Mouse (Mus musculus): ENCODE measurements around the gene Timp2. TPM values are rescaled to one million over a fixed set of nuclear protein-coding genes. Genes with fewer than 3 reads are reported as not detected.
A peak's percentile ranks its signal among the peaks of the same experiment; 100 is the strongest.
"Not testable (repeated sequence)": the region's sequence is repeated elsewhere in the genome, so short reads cannot be mapped to it uniquely, and the experiment has no call there.

Timp2 gene
- 10 to 100 TPM; 73.9 to 99.6 (median 87.5) TPM for total RNA-seq (2022)

DNA sequence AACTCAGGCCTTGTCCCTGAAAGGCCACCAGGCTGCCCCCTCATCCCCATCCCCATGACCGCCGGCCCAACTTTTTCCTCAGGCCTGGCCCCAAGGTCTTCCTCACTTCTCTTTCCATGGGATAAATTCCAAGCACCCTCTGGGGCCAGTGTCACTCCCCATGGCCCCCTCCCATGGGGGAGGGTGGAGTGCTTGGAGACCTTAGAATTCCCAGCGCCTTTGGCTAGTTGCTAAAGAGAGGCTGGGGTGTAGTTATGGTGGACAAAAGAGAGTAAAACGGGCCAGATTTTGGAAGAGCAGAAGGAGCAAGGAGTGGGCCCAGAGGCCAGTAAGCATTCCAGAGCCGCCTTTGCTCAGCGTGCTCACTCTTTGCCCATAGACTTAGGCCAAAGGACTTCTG lies at the start of gene Timp2:
Gene Timp2 (minus strand): TSS at position 101 of the 400 bp plus-strand sequence.
- DNase-seq (ENCODE audit: low spot score) = no peak

- DNase-seq (ENCODE audit: low spot score) = no peak
Measured at GRCm38 (mm10) chr11:118405311-118405710, 49.8 kb upstream of the Timp2 start.

GRCm38 (mm10) chr11:118403951-118404899 lies 48.7 kb upstream of the Timp2 start:
- no peak for DNase-seq (ENCODE audit: low spot score)

DNA sequence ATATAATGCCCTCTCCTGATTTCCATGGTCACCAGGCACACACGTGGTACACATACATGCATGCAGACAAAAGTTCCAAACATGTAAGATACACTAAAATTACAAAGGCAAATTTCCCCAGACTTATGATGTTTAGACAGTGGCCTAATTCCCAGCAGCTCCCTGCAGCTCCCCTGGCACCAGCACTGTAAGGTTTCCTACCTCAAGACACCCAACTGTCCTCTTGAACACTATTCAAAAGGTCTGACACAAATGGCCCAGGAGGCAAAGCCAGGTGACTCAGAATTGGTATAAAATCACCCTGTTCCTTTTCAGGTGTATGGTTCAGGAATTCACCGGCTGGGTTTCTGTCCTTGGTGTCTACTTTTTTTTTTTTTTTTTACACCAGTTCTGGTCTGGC lies 47.6 kb upstream of the Timp2 start:
- DNase-seq (ENCODE audit: low spot score) = no peak

- DNase-seq (ENCODE audit: low spot score) = peak; percentile 84
Measured at GRCm38 (mm10) chr11:118401760-118402280, 46.3 kb upstream of the Timp2 start, which contains the start of gene Lgals3bp. Lgals3bp (minus strand) TSS chr11:118402092.

DNA sequence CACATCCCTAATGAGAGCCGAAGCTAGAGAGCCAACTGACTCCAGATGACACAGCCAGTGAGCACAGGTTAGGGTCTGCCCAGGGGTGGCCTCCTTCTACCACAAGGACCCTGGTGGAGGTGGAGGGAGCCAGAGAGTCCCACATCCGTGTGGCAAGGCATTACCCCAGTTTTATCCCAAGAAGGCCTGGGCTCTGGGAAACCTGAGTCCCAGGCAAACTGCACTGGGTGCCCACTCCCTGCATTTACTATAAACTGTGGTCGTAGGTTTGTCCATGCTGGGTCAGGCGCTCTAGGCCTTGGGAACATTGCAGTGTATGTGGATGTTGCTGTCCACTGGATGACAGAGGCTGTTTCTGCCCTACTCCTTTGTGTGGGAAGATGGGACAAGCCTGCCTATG lies 45.7 kb upstream of the Timp2 start:
- no peak for DNase-seq (ENCODE audit: low spot score)

GRCm38 (mm10) chr11:118400566-118400936 lies 45.0 kb upstream of the Timp2 start:
- peak; percentile 64 for DNase-seq (ENCODE audit: low spot score)

DNA sequence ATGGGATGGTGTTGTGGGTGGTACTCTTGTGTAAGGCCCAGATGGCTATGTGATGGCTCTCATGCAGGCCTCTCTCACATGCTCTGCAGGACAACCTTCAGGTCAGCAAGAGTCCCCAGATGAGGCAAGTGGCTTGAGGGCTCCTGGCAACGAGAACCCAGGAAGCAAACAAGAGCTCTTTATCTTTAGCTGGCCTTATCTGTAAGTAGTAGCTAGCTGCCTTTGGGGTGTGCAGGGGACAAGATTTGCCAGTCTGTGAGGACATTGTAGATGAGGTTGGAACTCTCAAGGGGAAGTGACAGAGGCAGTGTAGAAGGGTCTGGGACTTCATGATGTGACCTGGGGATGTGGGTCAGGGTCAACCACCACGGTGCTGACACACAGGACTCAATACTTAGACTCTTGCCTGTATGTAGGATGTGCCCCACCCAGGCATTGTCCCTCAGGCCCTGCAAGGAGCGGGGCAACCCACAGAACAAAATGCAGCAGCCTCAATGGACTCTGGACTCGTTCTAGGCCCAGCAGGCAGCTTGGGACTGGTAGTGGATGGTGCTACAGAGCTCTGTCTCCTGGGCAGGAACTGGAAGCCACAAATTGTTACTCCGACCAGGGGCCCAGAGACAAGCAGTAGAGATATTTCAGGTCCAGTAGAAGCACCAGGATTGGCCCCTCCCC lies 44.5 kb upstream of the Timp2 start:
- DNase-seq (ENCODE audit: low spot score) = no peak

DNA sequence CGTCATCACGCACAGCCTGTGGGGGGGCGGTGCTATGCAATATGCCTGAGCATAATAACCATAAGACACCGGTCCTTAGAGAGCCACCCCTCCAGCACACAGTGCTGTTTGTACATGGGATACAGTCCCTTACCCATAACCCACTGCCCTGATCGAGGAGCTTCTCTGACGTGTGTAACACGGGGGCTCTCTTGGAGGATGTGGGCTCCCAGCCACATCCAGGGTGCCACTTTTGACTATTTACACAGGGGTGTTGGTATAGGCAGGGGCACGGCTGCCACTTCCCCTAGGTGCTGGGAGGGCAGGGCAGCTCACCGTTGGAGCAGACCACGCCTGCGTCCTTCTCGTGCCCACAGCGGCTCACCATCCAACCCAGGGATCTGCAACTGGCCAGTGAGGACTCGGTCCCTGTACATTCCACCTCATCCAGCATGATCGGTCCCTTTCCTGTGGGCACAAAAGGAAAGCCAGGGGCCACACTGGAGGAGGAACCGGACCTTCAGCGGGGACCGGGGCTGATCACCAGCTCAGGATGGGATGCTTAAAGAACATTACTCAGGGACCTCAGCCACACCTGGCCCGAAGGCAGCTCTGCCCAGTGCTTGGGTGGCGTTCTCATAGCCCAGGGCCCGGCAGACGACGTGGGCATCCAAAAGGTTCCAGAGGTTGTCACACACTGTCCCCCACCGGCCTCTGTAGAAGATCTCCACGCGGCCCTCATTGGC lies 42.4 kb upstream of the Timp2 start:
- no peak for DNase-seq (ENCODE audit: low spot score)

DNA sequence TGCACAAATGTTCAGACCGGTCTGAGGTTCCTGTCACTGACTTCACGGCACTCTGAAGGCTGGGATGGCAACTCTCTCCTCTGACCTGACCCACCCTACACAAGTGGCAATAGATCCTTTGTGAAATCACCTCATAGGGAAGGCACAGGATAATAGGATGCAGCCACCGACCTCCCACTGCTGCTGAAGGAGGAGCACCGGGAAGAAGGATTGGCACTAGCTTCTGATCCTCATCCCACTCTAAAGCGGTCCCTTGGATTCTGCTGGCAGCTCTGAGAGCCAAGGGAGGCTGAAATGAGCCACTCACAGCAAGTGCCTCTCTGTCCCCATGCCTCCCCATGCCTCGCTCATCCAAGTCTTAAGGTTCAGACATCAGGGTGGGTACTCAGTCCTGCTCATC lies 39.0 kb upstream of the Timp2 start:
- no peak for DNase-seq (ENCODE audit: low spot score)

GRCm38 (mm10) chr11:118393991-118394390 lies 38.5 kb upstream of the Timp2 start:
- no peak for DNase-seq (ENCODE audit: low spot score)

- DNase-seq (ENCODE audit: low spot score) = not testable (repeated sequence)
Measured at GRCm38 (mm10) chr11:118387816-118388215, 32.3 kb upstream of the Timp2 start.

- peak; percentile 91 for DNase-seq (ENCODE audit: low spot score)
Measured at GRCm38 (mm10) chr11:118379251-118380009, 23.9 kb upstream of the Timp2 start.

GRCm38 (mm10) chr11:118378656-118379055 lies 23.1 kb upstream of the Timp2 start:
- no peak for DNase-seq (ENCODE audit: low spot score)

DNA sequence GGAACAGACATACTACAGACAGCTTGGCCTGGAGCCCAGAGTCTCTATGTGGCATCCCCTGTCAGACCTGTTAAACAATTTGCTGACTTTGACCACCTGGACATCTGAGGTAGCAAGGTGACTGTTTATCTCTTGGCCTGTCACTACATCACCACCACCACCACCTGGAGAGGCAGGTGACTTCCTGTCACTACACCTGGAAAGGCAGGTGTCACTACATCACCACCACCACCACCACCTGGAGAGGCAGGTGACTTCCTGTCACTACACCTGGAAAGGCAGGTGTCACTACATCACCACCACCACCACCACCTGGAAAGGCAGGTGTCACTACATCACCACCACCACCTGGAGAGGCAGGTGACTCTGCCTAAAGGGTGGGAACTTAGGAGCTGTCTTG lies 20.8 kb upstream of the Timp2 start:
- not testable (repeated sequence) for DNase-seq (ENCODE audit: low spot score)

DNA sequence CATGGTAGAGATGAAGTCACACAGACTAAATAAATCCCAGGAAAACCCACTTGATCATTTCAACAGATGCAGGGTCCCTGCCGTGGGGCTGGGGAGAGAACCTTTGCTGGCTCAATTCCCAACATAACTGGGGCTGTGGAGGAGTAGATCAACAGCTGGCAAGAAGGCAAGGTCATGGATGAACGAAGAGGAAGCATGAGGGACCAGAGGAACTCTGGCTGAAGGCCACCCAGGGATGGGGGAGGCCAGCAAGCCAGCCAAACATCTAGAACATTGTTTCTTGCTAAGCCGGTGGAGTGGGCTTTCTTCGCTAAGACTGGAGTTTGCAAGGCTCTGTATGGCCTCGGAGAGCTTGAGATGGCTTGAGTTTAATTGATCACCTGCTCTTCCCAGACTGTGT lies 20.3 kb upstream of the Timp2 start:
- no peak for DNase-seq (ENCODE audit: low spot score)

DNA sequence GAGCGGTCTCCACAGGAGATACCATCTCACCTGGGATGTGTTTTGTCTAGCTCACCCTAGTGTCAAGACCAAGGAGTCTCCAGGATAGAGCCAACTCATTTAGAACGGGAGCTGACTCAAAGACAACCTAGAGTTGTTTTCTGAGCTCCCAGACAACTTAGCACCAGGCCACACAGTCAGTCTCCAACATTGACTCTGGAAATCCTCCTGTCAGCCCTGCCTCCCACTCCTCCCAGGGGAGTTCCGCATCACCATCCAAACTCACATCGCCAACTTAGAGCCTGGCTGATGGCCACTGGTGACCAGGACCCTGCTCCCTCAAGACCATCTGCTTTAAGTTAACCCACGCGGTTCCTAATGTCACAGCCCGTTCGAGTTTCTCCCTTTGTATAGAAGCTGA lies 19.9 kb upstream of the Timp2 start:
- no peak for DNase-seq (ENCODE audit: low spot score)

- DNase-seq (ENCODE audit: low spot score) = no peak
Measured at GRCm38 (mm10) chr11:118375006-118375405, 19.5 kb upstream of the Timp2 start.

- no peak for DNase-seq (ENCODE audit: low spot score)
Measured at GRCm38 (mm10) chr11:118374506-118374905, 19.0 kb upstream of the Timp2 start.

GRCm38 (mm10) chr11:118372641-118373040 lies 17.1 kb upstream of the Timp2 start:
- no peak for DNase-seq (ENCODE audit: low spot score)

- no peak for DNase-seq (ENCODE audit: low spot score)
Measured at GRCm38 (mm10) chr11:118371876-118372275, 16.3 kb upstream of the Timp2 start.

All from heart, adult 8-10 months (tissue).